Mouse (Mus musculus) inflammation-experienced regulatory T-cells, adult 16 weeks (primary cell): Measurements from ENCODE around the gene Mia2. TPM values are rescaled to one million over a fixed set of nuclear protein-coding genes. Genes with fewer than 3 reads are reported as not detected.

Source experiments
- polyA plus RNA-seq: library from polyadenylated mRNA; unstranded; fragments of 100-300 nt; shearing (Covaris generic); gene quantifications from one replicate; pipeline ENCODE4 v1.2.1, GENCODE M21; 2017

Mia2 gene
- 28.0 TPM for polyA plus RNA-seq

DNA sequence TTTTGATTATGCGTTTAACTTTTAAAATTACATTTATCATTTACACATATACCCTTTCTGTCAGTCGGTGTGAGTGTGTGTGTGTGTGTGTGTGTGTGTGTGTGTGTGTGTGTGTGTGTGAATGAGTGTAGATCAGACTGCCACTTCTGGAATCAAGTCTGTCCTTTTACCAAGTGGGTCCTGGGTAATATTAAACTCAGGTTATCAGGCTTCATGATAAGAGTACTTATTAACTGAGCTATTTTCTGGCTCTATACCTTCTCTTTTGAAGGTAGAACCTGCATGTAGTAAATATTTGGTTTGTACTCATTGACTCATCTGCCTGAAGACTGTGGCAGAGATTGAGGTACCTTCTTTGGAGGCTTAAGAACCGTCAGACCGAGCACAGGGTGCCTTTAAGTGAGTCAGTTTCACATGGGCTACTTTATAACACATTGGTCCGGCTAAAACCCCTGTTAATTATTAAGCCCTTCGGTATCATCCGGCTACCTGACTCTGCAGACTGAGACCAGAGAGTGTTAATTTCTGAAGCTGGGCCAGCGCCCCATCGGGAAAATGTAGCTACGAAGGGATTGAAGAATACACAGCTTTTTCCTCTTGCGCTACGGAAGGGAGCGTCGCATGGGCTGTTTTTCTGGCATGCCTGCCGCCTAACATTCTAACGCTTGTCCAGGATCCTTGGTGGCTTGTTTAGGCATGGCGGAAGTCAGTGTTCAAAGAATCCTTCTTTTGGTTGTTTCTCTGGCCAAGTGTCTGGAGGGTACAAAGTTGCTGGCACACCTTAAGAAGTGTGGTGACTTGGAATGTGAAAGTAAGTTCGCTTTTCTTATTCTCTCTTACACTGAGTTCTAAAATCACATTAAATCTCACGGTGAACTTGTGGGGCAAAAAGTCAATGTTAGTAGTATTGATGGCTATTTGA is at the start of gene Mia2:
Gene Mia2, plus strand, starts transcription at position 696 of the 922 bp plus-strand sequence.

GRCm38 (mm10) chr12:59060993-59061595 is 34.5 kb upstream of the Mia2 start, which contains the start of gene Trappc6b:
Gene Trappc6b (minus strand): TSS chr12:59061472.

DNA sequence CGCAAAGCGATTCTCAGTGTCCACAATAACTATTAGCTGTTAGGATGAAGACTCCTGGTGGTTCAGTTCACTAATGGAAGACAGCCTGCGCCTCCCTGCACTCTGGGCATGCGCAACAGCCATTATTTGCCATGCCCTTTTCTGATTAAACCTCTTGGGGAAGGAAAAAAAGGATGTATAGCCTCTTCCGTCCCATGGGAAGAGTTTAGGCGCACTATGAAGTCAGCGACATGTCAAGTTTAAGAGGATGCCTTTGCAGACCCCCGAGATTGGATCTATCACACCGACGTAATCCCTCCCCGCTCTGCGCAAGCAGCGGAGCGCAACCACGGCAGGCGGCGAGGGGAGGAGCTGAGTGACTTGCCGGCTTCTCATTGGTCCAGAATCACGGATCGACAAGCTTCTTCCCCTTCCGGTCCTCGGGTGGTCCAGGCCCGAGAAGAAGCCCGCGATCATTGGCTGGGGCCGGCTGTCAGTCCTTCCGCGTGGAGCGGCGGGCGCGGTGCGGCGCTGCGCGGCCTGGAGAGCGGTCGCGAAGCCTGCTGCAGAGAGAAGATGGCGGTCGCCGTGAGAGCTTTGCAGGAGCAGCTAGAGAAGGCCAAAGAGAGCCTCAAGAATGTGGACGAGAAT is 29.0 kb upstream of the Mia2 start, which contains the start of gene Pnn:
Gene Pnn, plus strand, starts transcription at position 437 of the 630 bp plus-strand sequence.

GRCm38 (mm10) chr12:59219325-59220225 is 124.0 kb downstream of the Mia2 start, which contains the start of gene Fbxo33:
Gene Fbxo33 (minus strand): TSS chr12:59219725.

Other genes starting within 250 kb of the Mia2 start
- gene Sec23a, start 83.8 kb upstream of the Mia2 start, polyA plus RNA-seq, result 39.9 TPM
- 30.4 TPM for gene Gemin2, start 82.4 kb upstream of the Mia2 start, polyA plus RNA-seq
- 111 TPM for gene Trappc6b, start 34.3 kb upstream of the Mia2 start, polyA plus RNA-seq
- gene Pnn, start 28.9 kb upstream of the Mia2 start, polyA plus RNA-seq, result 154 TPM
- gene Fbxo33, start 123.9 kb downstream of the Mia2 start, polyA plus RNA-seq, result 7.1 TPM